Mouse (Mus musculus) lung, embryonic 14.5 days (tissue): Measurements from ENCODE around the gene Cabp2. TPM values are rescaled to one million over a fixed set of nuclear protein-coding genes. Genes with fewer than 3 reads are reported as not detected.

ENCODE experiments used
- ATAC-seq: fragments of 200-750 bp; cut with Nextera tagmentation; 2 replicates; pipeline ENCODE4 v1.8.0; 2017; ENCODE audit warnings: mild to moderate bottlenecking, moderate TSS enrichment, moderate library complexity; ENCODE audit not compliant: insufficient read depth
- DNase-seq: peaks from one replicate; pipeline ENCODE4 v3.0.0-alpha.2; 2015
- H3K27ac ChIP-seq: fragments of 300-500 bp; sonication (generic); 2 replicates; pipeline ENCODE4 v1.5.1; 2014; ENCODE audit warnings: low read depth, mild to moderate bottlenecking, moderate library complexity
- H3K27me3 ChIP-seq: fragments of 300-500 bp; sonication (generic); 2 replicates; pipeline ENCODE4 v1.6.1; 2014; ENCODE audit warnings: low read length, control low read depth; ENCODE audit not compliant: insufficient read depth
- H3K36me3 ChIP-seq: fragments of 300-500 bp; sonication (generic); 2 replicates; pipeline ENCODE4 v1.6.1; 2014; ENCODE audit warnings: control low read depth; ENCODE audit not compliant: insufficient read depth
- H3K4me1 ChIP-seq: fragments of 300-500 bp; sonication (generic); 2 replicates; pipeline ENCODE4 v1.6.1; 2014; ENCODE audit warnings: antibody characterized with exemption, control low read depth; ENCODE audit not compliant: insufficient read depth
- H3K4me2 ChIP-seq: fragments of 300-500 bp; sonication (generic); 2 replicates; pipeline ENCODE4 v1.6.1; 2014; ENCODE audit warnings: mild to moderate bottlenecking
- H3K4me3 ChIP-seq: fragments of 300-500 bp; sonication (generic); 2 replicates; pipeline ENCODE4 v1.5.1; 2014; ENCODE audit warnings: low read depth, low read length
- H3K9ac ChIP-seq: fragments of 300-500 bp; sonication (generic); 2 replicates; pipeline ENCODE4 v1.6.1; 2014
- H3K9me3 ChIP-seq: fragments of 300-500 bp; sonication (generic); 2 replicates; pipeline ENCODE4 v1.6.1; 2016; ENCODE audit warnings: low read depth, low read length, control low read depth
- CTCF ChIP-seq: IDR thresholded peaks from 2 replicates; pipeline ENCODE4 v1.5.1; 2016; ENCODE audit warnings: antibody characterized with exemption, low read depth
- WGBS: fragments of 180-500 bp; shearing (Covaris S2); extraction: QIAGEN DNeasy Blood & Tissue Kit; methylation state at CpG from one replicate; pipeline ENCODE4 v1.1.7; 2014; 5-methylcytosine and 5-hydroxymethylcytosine counted together
- polyA plus RNA-seq: library from polyadenylated mRNA; unstranded; fragments of >200 nt; fragmentation: Nextera tagmentation; extraction: Ambion mirVana; gene quantifications from 2 replicates; pipeline ENCODE4 v1.2.1, GENCODE M21; 2014

Cabp2 gene
- polyA plus RNA-seq, 1 experiment from 2014 or later: not detected

DNA sequence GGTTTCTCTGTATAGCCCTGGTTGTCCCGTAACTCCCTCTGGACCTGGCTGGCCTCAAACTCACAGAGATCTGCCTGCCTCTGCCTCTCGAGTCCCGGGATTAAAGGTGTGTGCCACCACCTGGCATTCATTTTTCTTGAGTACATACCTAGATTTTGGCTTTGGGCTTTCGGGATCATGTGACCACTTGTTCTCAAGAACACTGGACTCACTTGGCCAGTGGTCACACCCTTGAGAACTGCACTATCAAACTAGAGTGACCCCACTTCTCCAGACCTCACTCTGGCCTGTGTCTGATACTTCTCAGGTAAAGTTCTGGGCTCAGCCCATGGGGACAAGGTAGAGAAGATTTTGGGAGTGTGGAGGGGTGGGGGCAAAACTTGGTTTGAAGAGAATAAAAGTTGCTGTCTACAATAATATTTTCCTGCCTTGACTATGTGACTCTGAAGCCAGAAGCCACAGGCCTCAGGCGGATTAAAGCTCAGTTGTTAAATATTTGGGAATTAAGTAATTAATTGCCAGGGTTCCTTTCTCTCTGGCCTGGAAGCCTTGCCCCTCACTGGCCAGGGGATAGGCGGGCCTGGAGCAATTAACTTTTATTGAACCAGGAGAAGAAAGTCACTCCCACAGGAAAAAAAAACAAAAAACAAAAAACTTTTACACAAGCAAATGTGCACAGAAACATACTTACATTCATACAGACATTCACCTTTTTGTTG, 8.5 kb upstream of the Cabp2 start:
- no peak overlapping the region for H3K9ac ChIP-seq
- TF ChIP-seq CTCF: no peak
- H3K4me3 ChIP-seq: no peak overlapping the region
- DNase-seq (no peak), ATAC-seq (no peak)
- H3K9me3 ChIP-seq: no peaks in the 10 kb centered on the region
- H3K4me1 ChIP-seq: no peaks in the 10 kb centered on the region
- no peak overlapping the region for H3K4me2 ChIP-seq
- no peak overlapping the region for H3K27ac ChIP-seq
- H3K27me3 ChIP-seq: 0 out of 2 replicates have a peak, but pooled peaks cover 2% of the 10 kb centered on the region
- H3K36me3 ChIP-seq: no peaks in the 10 kb centered on the region
- WGBS: 79% methylated on average over 6 of the region's 6 CpGs

DNA sequence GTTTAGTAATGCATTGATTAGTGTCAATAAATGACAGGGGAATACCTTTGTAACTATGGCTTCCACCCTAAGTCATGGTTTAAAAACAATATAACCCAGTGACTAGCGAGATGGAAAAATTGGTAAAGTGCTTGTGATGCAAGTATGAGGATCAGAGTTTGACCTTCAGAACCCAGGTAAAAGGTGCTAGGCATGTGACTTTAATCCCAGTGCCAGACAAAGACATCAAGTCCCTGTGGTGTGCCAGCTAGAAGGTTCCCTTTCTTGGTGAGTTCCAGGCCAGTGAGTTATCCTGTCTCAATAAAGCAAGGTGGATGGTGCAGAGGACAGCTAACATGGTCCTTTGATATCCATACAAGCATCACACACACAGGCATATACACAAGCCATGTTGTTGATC, 5.8 kb upstream of the Cabp2 start:
- ATAC-seq: no peak
- H3K4me2 ChIP-seq: no peak overlapping the region
- H3K27me3 ChIP-seq: no peaks in the 10 kb centered on the region
- no peaks in the 10 kb centered on the region for H3K9me3 ChIP-seq
- WGBS: 77% methylated on average over 1 of the region's 1 CpGs
- H3K4me1 ChIP-seq: no peaks in the 10 kb centered on the region
- no peak for DNase-seq
- H3K4me3 ChIP-seq: no peak overlapping the region
- no peak overlapping the region for H3K9ac ChIP-seq
- no peak for TF ChIP-seq CTCF
- H3K36me3 ChIP-seq: no peaks in the 10 kb centered on the region
- H3K27ac ChIP-seq: no peak overlapping the region

DNA sequence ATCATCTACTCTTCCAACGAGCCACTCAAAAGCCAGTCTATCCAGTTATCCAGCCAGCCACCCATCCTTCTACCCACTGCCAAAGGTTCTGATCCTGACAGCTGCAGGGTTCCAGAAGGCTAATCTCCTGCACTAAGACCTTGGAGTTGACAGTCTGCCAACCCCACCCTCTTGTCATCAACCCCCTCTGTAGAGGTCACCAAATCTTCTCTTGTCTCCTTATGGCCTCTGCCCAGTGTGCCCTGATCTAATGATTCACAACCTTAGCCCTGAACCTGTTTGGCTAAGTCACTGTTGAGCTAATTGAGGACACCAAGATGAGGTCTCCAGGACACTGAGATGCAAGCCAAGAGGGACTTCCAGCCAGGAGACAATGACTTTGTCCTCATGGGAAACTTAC, 1.8 kb upstream of the Cabp2 start:
- DNase-seq (no peak), ATAC-seq (no peak)
- H3K27me3 ChIP-seq: no peaks in the 10 kb centered on the region
- no peaks in the 10 kb centered on the region for H3K36me3 ChIP-seq
- H3K9me3 ChIP-seq: no peaks in the 10 kb centered on the region
- H3K4me3 ChIP-seq: no peak overlapping the region
- 81% methylated on average over 1 of the region's 1 CpGs for WGBS
- no peak overlapping the region for H3K9ac ChIP-seq
- no peaks in the 10 kb centered on the region for H3K4me1 ChIP-seq
- no peak for TF ChIP-seq CTCF
- H3K4me2 ChIP-seq: no peak overlapping the region
- H3K27ac ChIP-seq: no peak overlapping the region

DNA sequence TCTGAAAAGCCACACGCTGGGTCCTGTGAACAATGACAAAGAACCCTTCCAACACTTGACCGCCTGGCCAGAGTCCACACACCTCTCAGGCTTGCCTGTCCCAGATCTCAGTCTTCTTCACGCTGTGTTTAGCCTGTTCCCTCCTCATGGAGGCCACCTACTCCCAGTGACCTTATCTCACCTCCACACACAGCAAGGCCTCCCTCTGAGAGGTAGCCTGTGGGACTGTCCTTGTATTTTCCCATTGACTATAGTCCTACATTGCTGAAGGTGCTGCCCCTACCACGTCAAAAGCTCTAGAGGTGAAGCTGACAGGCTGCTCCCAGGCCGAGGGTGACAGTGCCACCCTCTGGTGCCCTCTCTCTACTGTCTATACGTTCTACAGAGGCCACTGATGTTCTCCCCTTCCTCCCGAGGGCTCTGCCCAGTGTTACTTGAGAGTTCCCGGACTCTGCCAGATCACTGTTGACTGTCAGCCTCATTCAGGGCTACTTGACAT, 818 bp upstream of the Cabp2 start:
- no peak for TF ChIP-seq CTCF
- Histone ChIP-seq H3K9ac (no peak overlapping the region), H3K4me1 (no peaks in the 10 kb centered on the region), H3K36me3 (no peaks in the 10 kb centered on the region), H3K9me3 (no peaks in the 10 kb centered on the region), H3K4me2 (no peak overlapping the region), H3K4me3 (no peak overlapping the region), H3K27me3 (no peaks in the 10 kb centered on the region), H3K27ac (no peak overlapping the region)
- WGBS: 54% methylated on average over 8 of the region's 8 CpGs
- no peak for ATAC-seq
- DNase-seq: no peak

- Histone ChIP-seq H3K36me3 (no peaks in the 10 kb centered on the region), H3K4me3 (no peak overlapping the region), H3K4me1 (no peaks in the 10 kb centered on the region), H3K9me3 (no peaks in the 10 kb centered on the region), H3K4me2 (no peak overlapping the region), H3K27me3 (no peaks in the 10 kb centered on the region), H3K9ac (no peak overlapping the region), H3K27ac (no peak overlapping the region)
- TF ChIP-seq CTCF: no peak
- no peak for ATAC-seq
- DNase-seq: no peak
- WGBS: 73% methylated on average over 11 of the region's 11 CpGs
Observed at GRCm38 (mm10) chr19:4082219-4082965, 1.0 kb downstream of the Cabp2 start.

DNA sequence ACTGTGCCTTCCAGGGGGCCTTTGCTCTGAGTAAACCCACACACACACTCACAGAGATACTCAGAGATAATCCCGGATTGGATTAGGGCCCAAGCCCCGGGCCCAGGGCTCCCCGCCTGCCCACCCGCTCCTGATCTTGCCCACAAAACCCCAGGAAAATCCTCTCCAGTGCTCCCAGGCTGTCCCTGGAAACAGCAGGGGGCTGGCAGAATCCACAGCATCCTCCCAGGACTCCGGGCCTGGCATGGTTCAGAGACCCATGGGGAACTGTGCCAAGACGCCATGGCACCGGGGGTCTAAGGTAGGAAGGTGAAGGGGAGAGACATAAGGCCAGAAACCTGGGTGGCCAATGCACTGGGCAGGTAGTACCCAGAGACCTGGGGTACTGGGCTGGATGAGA, 1.9 kb downstream of the Cabp2 start:
- H3K9ac ChIP-seq: no peak overlapping the region
- 76% methylated on average over 7 of the region's 7 CpGs for WGBS
- DNase-seq: no peak

GRCm38 (mm10) chr19:4083826-4084225, 2.4 kb downstream of the Cabp2 start:
- WGBS: 23% methylated on average over 8 of the region's 8 CpGs
- H3K4me1 ChIP-seq: no peaks in the 10 kb centered on the region

More for the DNA sequence above, 1.9 kb downstream of the Cabp2 start:
- no peak overlapping the region for H3K4me3 ChIP-seq
- no peak for ATAC-seq
- H3K9me3 ChIP-seq: no peaks in the 10 kb centered on the region
- no peaks in the 10 kb centered on the region for H3K27me3 ChIP-seq
- TF ChIP-seq CTCF: no peak
- H3K4me2 ChIP-seq: no peak overlapping the region
- no peaks in the 10 kb centered on the region for H3K4me1 ChIP-seq
- H3K36me3 ChIP-seq: no peaks in the 10 kb centered on the region
- H3K27ac ChIP-seq: no peak overlapping the region

More at GRCm38 (mm10) chr19:4083826-4084225, 2.4 kb downstream of the Cabp2 start:
- no peak overlapping the region for H3K27ac ChIP-seq
- ATAC-seq: peak; percentile 31; the same call in 1 of the 2 replicates
- no peak overlapping the region for H3K4me3 ChIP-seq
- H3K9ac ChIP-seq: no peak overlapping the region
- H3K27me3 ChIP-seq: no peaks in the 10 kb centered on the region
- DNase-seq: peak; percentile 15
- no peaks in the 10 kb centered on the region for H3K36me3 ChIP-seq
- H3K4me2 ChIP-seq: no peak overlapping the region
- peak; percentile 41 for TF ChIP-seq CTCF
- no peaks in the 10 kb centered on the region for H3K9me3 ChIP-seq
